Mouse (Mus musculus) adrenal gland (tissue): ENCODE data around the gene Pmp22.

Source experiments
- intact Hi-C: fragments of 180-260 bp; cut with DNase I; formaldehyde crosslinking; loops from one replicate; pipeline ENCODE4 v1.15.1; 2025

Pmp22 gene

GRCm38 (mm10) chr11:63157117-63157516, 28.3 kb downstream of the Pmp22 start:
- intact Hi-C loops: no loop called here

GRCm38 (mm10) chr11:63160926-63161325, 32.1 kb downstream of the Pmp22 start:
- intact Hi-C loops: no loop called here

- intact Hi-C loops: no loop called here
Observed at GRCm38 (mm10) chr11:63162806-63163205, 34.0 kb downstream of the Pmp22 start.

- intact Hi-C loops: no loop called here
Observed at GRCm38 (mm10) chr11:63163550-63163949, 34.8 kb downstream of the Pmp22 start.

- intact Hi-C loops: no loop called here
Observed at GRCm38 (mm10) chr11:63163986-63164682, 35.4 kb downstream of the Pmp22 start.

GRCm38 (mm10) chr11:63164756-63165484, 36.1 kb downstream of the Pmp22 start:
- intact Hi-C loops: loop anchor here (5.0 kb wide), 1 partner anchor 243 kb away; no protein-coding TSS in a partner anchor

- intact Hi-C loops: loop anchor here (5.0 kb wide), 1 partner anchor 246 kb away; no protein-coding TSS in a partner anchor
Observed at GRCm38 (mm10) chr11:63167826-63168225, 39.0 kb downstream of the Pmp22 start.

GRCm38 (mm10) chr11:63168551-63169258, 39.9 kb downstream of the Pmp22 start:
- intact Hi-C loops: loop anchor here (5.0 kb wide), 1 partner anchor 246 kb away; no protein-coding TSS in a partner anchor

GRCm38 (mm10) chr11:63171977-63172376, 43.2 kb downstream of the Pmp22 start:
- intact Hi-C loops: loop anchor here (10.0 kb wide), 1 partner anchor 417 kb away; the partner anchor contains the start of gene Gm10428

- intact Hi-C loops: loop anchor here (10.0 kb wide), 1 partner anchor 419 kb away; the partner anchor contains the start of gene Gm10428
Observed at GRCm38 (mm10) chr11:63173604-63174003, 44.8 kb downstream of the Pmp22 start.

- intact Hi-C loops: loop anchor here (10.0 kb wide), 1 partner anchor 421 kb away; the partner anchor contains the start of gene Gm10428
Observed at GRCm38 (mm10) chr11:63175302-63175701, 46.5 kb downstream of the Pmp22 start.

GRCm38 (mm10) chr11:63176416-63176815, 47.6 kb downstream of the Pmp22 start:
- intact Hi-C loops: loop anchor here (10.0 kb wide), 1 partner anchor 422 kb away; the partner anchor contains the start of gene Gm10428

- intact Hi-C loops: no loop called here
Observed at GRCm38 (mm10) chr11:63180262-63181101, 51.7 kb downstream of the Pmp22 start.

GRCm38 (mm10) chr11:63188803-63189202, 60.0 kb downstream of the Pmp22 start:
- intact Hi-C loops: no loop called here

GRCm38 (mm10) chr11:63198070-63198469, 69.3 kb downstream of the Pmp22 start:
- intact Hi-C loops: no loop called here

GRCm38 (mm10) chr11:63201989-63202535, 73.3 kb downstream of the Pmp22 start:
- intact Hi-C loops: no loop called here
